Mouse (Mus musculus): ENCODE measurements around the gene Asic4. TPM values are rescaled to one million over a fixed set of nuclear protein-coding genes. Genes with fewer than 3 reads are reported as not detected.

The Asic4 gene
- polyA plus RNA-seq, 1 experiment from 2014 or later = 28.8 TPM

Other genes starting within 250 kb of the Asic4 start
- 16.6 and 19.7 TPM in 2 replicates for gene Glb1l, start 239.6 kb upstream of the Asic4 start, polyA plus RNA-seq (2015; fragmentation: Nextera tagmentation; extraction: Ambion mirVana)
- gene Stk16, start 239.6 kb upstream of the Asic4 start, polyA plus RNA-seq (2015; fragmentation: Nextera tagmentation; extraction: Ambion mirVana) = 128 and 138 TPM in 2 replicates
- 10.5 and 10.6 TPM in 2 replicates for gene Tuba4a, start 230.6 kb upstream of the Asic4 start, polyA plus RNA-seq (2015; fragmentation: Nextera tagmentation; extraction: Ambion mirVana)
- not detected in 2 replicates for gene A630095N17Rik, start 218.3 kb upstream of the Asic4 start, polyA plus RNA-seq (2015; fragmentation: Nextera tagmentation; extraction: Ambion mirVana)
- 68.2 and 73.0 TPM in 2 replicates for gene Dnajb2, start 214.0 kb upstream of the Asic4 start, polyA plus RNA-seq (2015; fragmentation: Nextera tagmentation; extraction: Ambion mirVana)
- 15.8 and 19.2 TPM in 2 replicates for gene Ptprn, start 185.9 kb upstream of the Asic4 start, polyA plus RNA-seq (2015; fragmentation: Nextera tagmentation; extraction: Ambion mirVana)
- 116 and 131 TPM in 2 replicates for gene Resp18, start 172.0 kb upstream of the Asic4 start, polyA plus RNA-seq (2015; fragmentation: Nextera tagmentation; extraction: Ambion mirVana)
- 187 and 190 TPM in 2 replicates for gene Dnpep, start 132.4 kb upstream of the Asic4 start, polyA plus RNA-seq (2015; fragmentation: Nextera tagmentation; extraction: Ambion mirVana)
- gene Des, start 90.1 kb upstream of the Asic4 start, polyA plus RNA-seq (2015; fragmentation: Nextera tagmentation; extraction: Ambion mirVana) = 3.3 and 7.7 TPM in 2 replicates
- 17.8 and 21.4 TPM in 2 replicates for gene Speg, start 75.1 kb upstream of the Asic4 start, polyA plus RNA-seq (2015; fragmentation: Nextera tagmentation; extraction: Ambion mirVana)
- gene Gmppa, start 14.5 kb upstream of the Asic4 start, polyA plus RNA-seq (2015; fragmentation: Nextera tagmentation; extraction: Ambion mirVana) = 74.4 and 75.9 TPM in 2 replicates
- 39.1 and 41.0 TPM in 2 replicates for gene Chpf, start 28.9 kb downstream of the Asic4 start, polyA plus RNA-seq (2015; fragmentation: Nextera tagmentation; extraction: Ambion mirVana)
- gene Tmem198, start 29.1 kb downstream of the Asic4 start, polyA plus RNA-seq (2015; fragmentation: Nextera tagmentation; extraction: Ambion mirVana) = 37.2 and 40.9 TPM in 2 replicates
- 28.1 and 30.1 TPM in 2 replicates for gene Obsl1, start 56.0 kb downstream of the Asic4 start, polyA plus RNA-seq (2015; fragmentation: Nextera tagmentation; extraction: Ambion mirVana)
- gene Inha, start 56.6 kb downstream of the Asic4 start, polyA plus RNA-seq (2015; fragmentation: Nextera tagmentation; extraction: Ambion mirVana) = 13.3 and 13.7 TPM in 2 replicates
- 19.7 and 20.1 TPM in 2 replicates for gene Stk11ip, start 71.1 kb downstream of the Asic4 start, polyA plus RNA-seq (2015; fragmentation: Nextera tagmentation; extraction: Ambion mirVana)
- 36.9 and 39.3 TPM in 2 replicates for gene Slc4a3, start 95.8 kb downstream of the Asic4 start, polyA plus RNA-seq (2015; fragmentation: Nextera tagmentation; extraction: Ambion mirVana)

Data from neural tube, embryonic 13.5 days (tissue).